Mouse (Mus musculus) hindbrain, postnatal 0 days (tissue): ENCODE measurements around the gene Pja2. TPM values are rescaled to one million over a fixed set of nuclear protein-coding genes. Genes with fewer than 3 reads are reported as not detected.
A peak's percentile ranks its signal among the peaks of the same experiment; 100 is the strongest.

ENCODE experiments used
- ATAC-seq: fragments of 200-750 bp; cut with Nextera tagmentation; 2 replicates; pipeline ENCODE4 v1.8.0; 2017; ENCODE audit warnings: mild to moderate bottlenecking, moderate TSS enrichment, moderate library complexity
- DNase-seq: peaks from one replicate; pipeline ENCODE4 v3.0.0-alpha.2; 2015; ENCODE audit warnings: low spot score
- H3K27ac ChIP-seq: fragments of 300-500 bp; sonication (generic); 2 replicates; pipeline ENCODE4 v1.5.1; 2014; ENCODE audit warnings: mild to moderate bottlenecking
- H3K27me3 ChIP-seq: fragments of 300-500 bp; sonication (generic); 2 replicates; pipeline ENCODE4 v1.6.1; 2014; ENCODE audit warnings: low read length, mixed read lengths; ENCODE audit not compliant: insufficient read depth
- H3K36me3 ChIP-seq: fragments of 300-500 bp; sonication (generic); 2 replicates; pipeline ENCODE4 v1.6.1; 2014; ENCODE audit warnings: low read length, mixed read lengths; ENCODE audit not compliant: insufficient read depth
- H3K4me1 ChIP-seq: fragments of 300-500 bp; sonication (generic); 2 replicates; pipeline ENCODE4 v1.6.1; 2014; ENCODE audit warnings: antibody characterized with exemption, low read length, mixed read lengths; ENCODE audit not compliant: insufficient read depth
- H3K4me2 ChIP-seq: fragments of 300-500 bp; sonication (generic); 2 replicates; pipeline ENCODE4 v1.6.1; 2014; ENCODE audit warnings: low read depth, mild to moderate bottlenecking, low read length, moderate library complexity, mixed read lengths
- H3K4me3 ChIP-seq: fragments of 300-500 bp; sonication (generic); 2 replicates; pipeline ENCODE4 v1.5.1; 2014; ENCODE audit warnings: low read length
- H3K9ac ChIP-seq: fragments of 300-500 bp; sonication (generic); replicated peaks from 2 replicates; pipeline ENCODE4 v1.6.1; 2014; ENCODE audit warnings: mild to moderate bottlenecking, low read length, moderate library complexity, mixed read lengths
- H3K9me3 ChIP-seq: fragments of 300-500 bp; sonication (generic); 2 replicates; pipeline ENCODE4 v1.6.1; 2016; ENCODE audit warnings: low read length, mixed read lengths
- CTCF ChIP-seq: IDR thresholded peaks from 2 replicates; pipeline ENCODE4 v1.5.1; 2016; ENCODE audit warnings: antibody characterized with exemption, control low read depth, low read depth
- WGBS: fragments of 180-500 bp; shearing (Covaris S2); extraction: QIAGEN DNeasy Blood & Tissue Kit; methylation state at CpG from one replicate; pipeline ENCODE4 v1.1.7; 2014; 5-methylcytosine and 5-hydroxymethylcytosine counted together
- polyA plus RNA-seq: library from polyadenylated mRNA; unstranded; fragments of >200 nt; fragmentation: Nextera tagmentation; extraction: Ambion mirVana; gene quantifications from 2 replicates; pipeline ENCODE4 v1.2.1, GENCODE M21; 2015
- total RNA-seq: library from RNA; depleted of rRNA; stranded (reverse); fragments of >200 nt; gene quantifications from 2 replicates; pipeline ENCODE4 v1.2.3, GENCODE M21; 2014; rRNA removed

Pja2 gene
- total RNA-seq (160 and 163 TPM in 2 replicates), polyA plus RNA-seq (196 and 204 TPM in 2 replicates)

GRCm38 (mm10) chr17:64331898-64332769 lies at the start of gene Pja2:
Gene Pja2 (minus strand): TSS chr17:64331916.
- TF ChIP-seq CTCF, result no peak
- Histone ChIP-seq H3K36me3 (no peaks in the 10 kb centered on the region), H3K27me3 (no peaks in the 10 kb centered on the region), H3K4me2 (peak within 1 kb of the TSS; percentile 73), H3K4me1 (no peaks in the 10 kb centered on the region), H3K4me3 (peak within 1 kb of the TSS; percentile 100), H3K9ac (peak within 1 kb of the TSS; percentile 98), H3K9me3 (no peaks in the 10 kb centered on the region), H3K27ac (peak within 1 kb of the TSS; percentile 99)
- ATAC-seq (peak; percentile 100), DNase-seq (peak; percentile 99)
- WGBS, result 3% methylated on average over 48 of the region's 60 CpGs

- TF ChIP-seq CTCF, result peak; percentile 95
- H3K4me1 ChIP-seq, result no peaks in the 10 kb centered on the region
- ATAC-seq (peak; percentile 89), DNase-seq (peak; percentile 79)
- no peaks in the 10 kb centered on the region for H3K36me3 ChIP-seq
- no peaks in the 10 kb centered on the region for H3K9me3 ChIP-seq
- H3K4me3 ChIP-seq, result no peak overlapping the region
- H3K27ac ChIP-seq, result no peak overlapping the region
- WGBS, result 74% methylated on average over 4 of the region's 4 CpGs
- no peak overlapping the region for H3K9ac ChIP-seq
- H3K27me3 ChIP-seq, result no peaks in the 10 kb centered on the region
- no peak overlapping the region for H3K4me2 ChIP-seq
Observed at GRCm38 (mm10) chr17:64375327-64375726, 43.6 kb upstream of the Pja2 start.

- DNase-seq (peak; percentile 73), ATAC-seq (no peak)
- Histone ChIP-seq H3K4me3 (no peak overlapping the region), H3K4me2 (no peak overlapping the region), H3K9ac (no peak overlapping the region), H3K36me3 (no peaks in the 10 kb centered on the region), H3K27me3 (no peaks in the 10 kb centered on the region), H3K4me1 (no peaks in the 10 kb centered on the region), H3K9me3 (no peaks in the 10 kb centered on the region), H3K27ac (no peak overlapping the region)
- no peak for TF ChIP-seq CTCF
- 55% methylated on average over 1 of the region's 1 CpGs for WGBS
Observed at GRCm38 (mm10) chr17:64363694-64364093, 32.0 kb upstream of the Pja2 start.

DNA sequence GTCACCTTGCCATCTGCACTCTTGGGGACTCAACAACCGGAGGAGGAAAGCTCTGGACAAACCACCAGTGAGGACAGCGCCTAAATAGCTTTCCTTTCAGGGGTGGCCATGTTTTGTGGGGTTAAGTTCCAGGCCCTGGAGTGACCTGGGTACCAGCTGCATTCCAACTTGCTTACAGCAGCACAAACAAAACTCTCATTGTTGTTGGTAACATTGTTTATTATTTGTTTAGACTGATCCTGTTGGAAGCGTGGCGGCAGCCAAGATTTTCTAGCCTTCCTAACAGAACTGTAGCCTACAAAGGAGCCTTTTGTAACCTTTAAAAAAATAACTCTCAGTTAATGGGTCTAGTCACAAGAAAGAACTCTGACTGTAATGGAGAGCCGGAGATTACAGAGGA lies 30.9 kb upstream of the Pja2 start:
- ATAC-seq (no peak), DNase-seq (no peak)
- Histone ChIP-seq H3K4me1 (no peaks in the 10 kb centered on the region), H3K4me2 (no peak overlapping the region), H3K9ac (no peak overlapping the region), H3K9me3 (no peaks in the 10 kb centered on the region), H3K27ac (no peak overlapping the region), H3K27me3 (no peaks in the 10 kb centered on the region), H3K4me3 (no peak overlapping the region), H3K36me3 (no peaks in the 10 kb centered on the region)
- 54% methylated on average over 5 of the region's 5 CpGs for WGBS
- no peak for TF ChIP-seq CTCF

- ATAC-seq, result no peak
- Histone ChIP-seq H3K27me3 (no peaks in the 10 kb centered on the region), H3K27ac (no peak overlapping the region), H3K36me3 (no peaks in the 10 kb centered on the region), H3K9me3 (no peaks in the 10 kb centered on the region), H3K4me3 (no peak overlapping the region), H3K4me2 (no peak overlapping the region), H3K9ac (no peak overlapping the region), H3K4me1 (no peaks in the 10 kb centered on the region)
- no peak for DNase-seq
- TF ChIP-seq CTCF, result no peak
- WGBS, result 55% methylated on average over 3 of the region's 3 CpGs
Observed at GRCm38 (mm10) chr17:64361911-64362425, 30.3 kb upstream of the Pja2 start.

- TF ChIP-seq CTCF, result no peak
- H3K27ac ChIP-seq, result no peak overlapping the region
- WGBS, result 94% methylated on average over 7 of the region's 7 CpGs
- H3K36me3 ChIP-seq, result no peaks in the 10 kb centered on the region
- H3K9ac ChIP-seq, result no peak overlapping the region
- no peaks in the 10 kb centered on the region for H3K27me3 ChIP-seq
- H3K4me2 ChIP-seq, result no peak overlapping the region
- no peaks in the 10 kb centered on the region for H3K9me3 ChIP-seq
- ATAC-seq (no peak), DNase-seq (no peak)
- no peak overlapping the region for H3K4me3 ChIP-seq
- no peaks in the 10 kb centered on the region for H3K4me1 ChIP-seq
Observed at GRCm38 (mm10) chr17:64353940-64354339, 22.2 kb upstream of the Pja2 start.

- WGBS, result 64% methylated on average over 17 of the region's 17 CpGs
- Histone ChIP-seq H3K27ac (no peak overlapping the region), H3K27me3 (no peaks in the 10 kb centered on the region), H3K9ac (no peak overlapping the region), H3K4me1 (no peaks in the 10 kb centered on the region), H3K36me3 (no peaks in the 10 kb centered on the region), H3K4me2 (peak overlapping the region; percentile 27; the same call in 1 of the 2 replicates), H3K4me3 (no peak overlapping the region), H3K9me3 (no peaks in the 10 kb centered on the region)
- DNase-seq (no peak), ATAC-seq (no peak)
- TF ChIP-seq CTCF, result no peak
Observed at GRCm38 (mm10) chr17:64346135-64346534, 14.4 kb upstream of the Pja2 start.
